Mouse (Mus musculus) limb, embryonic 14.5 days (tissue): Measurements from ENCODE around the gene Sumf1. TPM values are rescaled to one million over a fixed set of nuclear protein-coding genes. Genes with fewer than 3 reads are reported as not detected.

Experiments
- ATAC-seq: fragments of 200-750 bp; cut with Nextera tagmentation; 2 replicates; pipeline ENCODE4 v1.8.0; 2017; ENCODE audit warnings: low read depth, moderate number of reproducible peaks, moderate TSS enrichment; ENCODE audit not compliant: low FRiP score
- DNase-seq: peaks from one replicate; pipeline ENCODE4 v3.0.0-alpha.2; 2015; ENCODE audit warnings: low spot score
- H3K27ac ChIP-seq: fragments of 300-500 bp; sonication (generic); replicated peaks from 2 replicates; pipeline ENCODE4 v1.5.1; 2014; ENCODE audit warnings: low read depth, mild to moderate bottlenecking, low read length, moderate library complexity, mixed read lengths
- H3K27me3 ChIP-seq: fragments of 300-500 bp; sonication (generic); 2 replicates; pipeline ENCODE4 v1.6.1; 2014; ENCODE audit warnings: low read length, mixed read lengths; ENCODE audit not compliant: control insufficient read depth, insufficient read depth
- H3K36me3 ChIP-seq: fragments of 300-500 bp; sonication (generic); 2 replicates; pipeline ENCODE4 v1.6.1; 2014; ENCODE audit warnings: mild to moderate bottlenecking, low read length, moderate library complexity, mixed read lengths; ENCODE audit not compliant: control insufficient read depth, insufficient read depth
- H3K4me1 ChIP-seq: fragments of 300-500 bp; sonication (generic); 2 replicates; pipeline ENCODE4 v1.6.1; 2014; ENCODE audit warnings: antibody characterized with exemption, low read length, mixed read lengths; ENCODE audit not compliant: control insufficient read depth, insufficient read depth
- H3K4me2 ChIP-seq: fragments of 300-500 bp; sonication (generic); replicated peaks from 2 replicates; pipeline ENCODE4 v1.6.1; 2014; ENCODE audit warnings: low read depth, mild to moderate bottlenecking, low read length, moderate library complexity; ENCODE audit not compliant: severe bottlenecking
- H3K4me3 ChIP-seq: fragments of 300-500 bp; sonication (generic); replicated peaks from 2 replicates; pipeline ENCODE4 v1.5.1; 2014; ENCODE audit warnings: low read length
- H3K9ac ChIP-seq: fragments of 300-500 bp; sonication (generic); 2 replicates; pipeline ENCODE4 v1.6.1; 2014; ENCODE audit warnings: mild to moderate bottlenecking, low read depth, low read length, moderate library complexity; ENCODE audit not compliant: severe bottlenecking
- H3K9me3 ChIP-seq: fragments of 300-500 bp; sonication (generic); 2 replicates; pipeline ENCODE4 v1.6.1; 2016; ENCODE audit warnings: low read length; ENCODE audit not compliant: control insufficient read depth
- POLR2A ChIP-seq: fragments of 200-500 bp; IDR thresholded peaks from 2 replicates; pipeline ENCODE4 v1.8.0; 2012; ENCODE audit warnings: inconsistent platforms, mild to moderate bottlenecking, moderate library complexity, borderline replicate concordance; ENCODE audit not compliant: insufficient read depth, insufficient read length; ENCODE audit errors: extremely low read depth
- WGBS: fragments of 180-500 bp; shearing (Covaris S2); extraction: QIAGEN DNeasy Blood & Tissue Kit; methylation state at CpG from one replicate; pipeline ENCODE4 v1.1.7; 2014; 5-methylcytosine and 5-hydroxymethylcytosine counted together
- polyA plus RNA-seq, 2 experiments: library from polyadenylated mRNA; depleted of rRNA in 1 of 2; stranded (reverse) in 1 of 2; unstranded in 1 of 2; fragments of >200 nt; fragmentation: Nextera tagmentation in 1 of 2; extraction: Ambion mirVana in 1 of 2; gene quantifications; 2 replicates each; pipeline versions ENCODE4 v1.2.1 to v1.2.3; 2012 to 2014

Sumf1 gene
- polyA plus RNA-seq (2012; rRNA removed) (18.7 and 18.8 TPM in 2 replicates), polyA plus RNA-seq (2014; fragmentation: Nextera tagmentation; extraction: Ambion mirVana) (26.7 and 27.8 TPM in 2 replicates)

DNA sequence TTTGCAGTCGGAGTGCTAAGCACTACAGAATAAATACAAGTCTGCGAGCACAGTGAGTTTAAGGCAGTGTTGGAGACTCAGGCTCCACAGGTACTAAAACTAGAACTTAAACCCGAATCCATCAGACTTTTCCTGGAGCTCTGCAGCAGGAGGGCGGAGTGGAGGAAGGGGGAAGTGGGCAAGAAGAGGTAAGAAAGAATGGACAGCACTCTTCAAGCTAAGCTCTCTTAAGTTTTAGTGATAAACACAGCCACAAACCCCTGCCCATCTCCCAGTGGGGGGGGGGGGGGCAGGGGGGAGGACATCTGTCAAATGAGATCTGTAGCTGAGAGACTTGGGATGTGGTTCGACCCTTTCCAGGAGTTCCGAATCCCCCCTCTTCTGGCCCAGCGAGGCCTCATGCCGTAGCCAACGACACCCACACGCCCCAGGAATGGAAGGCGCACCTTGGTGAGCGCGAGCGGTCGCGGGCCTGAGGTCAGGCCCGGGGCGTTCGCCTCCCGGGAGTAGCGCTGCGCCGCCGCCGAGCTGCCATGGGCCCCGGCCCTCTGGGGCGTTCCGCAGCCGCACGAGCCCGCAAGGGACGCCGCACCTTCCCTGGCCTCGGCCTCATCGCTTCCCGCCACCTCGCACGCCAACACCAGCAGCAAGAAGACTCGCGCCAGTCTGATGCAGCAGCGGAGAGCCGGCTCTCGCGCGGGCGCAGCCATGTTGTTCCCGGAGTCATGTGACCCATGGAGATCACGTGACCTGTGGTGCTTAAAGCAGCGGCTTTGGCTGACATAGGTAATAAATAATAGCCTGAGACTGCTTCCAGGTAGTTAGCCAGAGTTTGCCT lies at the start of gene Sumf1:
TSS of gene Sumf1 (minus strand) at position 736 of the 838 bp plus-strand sequence.
- Histone ChIP-seq H3K4me1 (peaks cover 6% of the 10 kb centered on the region), H3K27ac (no peak within 1 kb of the TSS), H3K4me3 (peak within 1 kb of the TSS; percentile 84), H3K27me3 (no peaks in the 10 kb centered on the region), H3K9ac (peak within 1 kb of the TSS; percentile 78), H3K9me3 (no peaks in the 10 kb centered on the region), H3K4me2 (peak within 1 kb of the TSS; percentile 85), H3K36me3 (no peaks in the 10 kb centered on the region)
- 4% methylated on average over 46 of the region's 49 CpGs for WGBS
- DNase-seq (peak; percentile 95), ATAC-seq (peak; percentile 97)
- TF ChIP-seq POLR2A: 0 out of 2 replicates have a peak, but pooled peaks have one; percentile 37

DNA sequence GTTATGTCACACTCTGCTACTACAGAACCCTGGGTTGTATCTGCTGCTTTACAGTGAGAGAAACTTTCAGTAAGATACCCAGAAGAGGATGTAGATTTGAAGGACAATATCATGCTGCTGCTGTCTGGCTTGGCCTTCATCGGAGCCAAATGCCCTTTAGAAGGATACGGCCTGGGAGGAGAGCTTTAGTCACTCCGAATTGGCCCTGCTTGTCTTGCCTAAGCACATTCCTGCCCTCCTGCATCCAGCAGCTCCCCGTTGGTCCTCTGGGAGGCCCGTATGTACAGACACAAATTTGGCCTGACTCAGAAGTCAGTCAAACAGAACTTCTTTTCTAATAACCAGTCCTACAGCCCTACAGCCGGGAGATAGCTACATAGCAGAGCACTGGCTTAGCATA lies 49.2 kb upstream of the Sumf1 start:
- no peaks in the 10 kb centered on the region for H3K27me3 ChIP-seq
- H3K27ac ChIP-seq: no peak overlapping the region
- ATAC-seq (no peak), DNase-seq (no peak)
- no peak overlapping the region for H3K4me2 ChIP-seq
- peaks cover 43% of the 10 kb centered on the region for H3K4me1 ChIP-seq
- no peak overlapping the region for H3K9ac ChIP-seq
- no peaks in the 10 kb centered on the region for H3K9me3 ChIP-seq
- no peaks in the 10 kb centered on the region for H3K36me3 ChIP-seq
- H3K4me3 ChIP-seq: no peak overlapping the region
- 74% methylated on average over 6 of the region's 6 CpGs for WGBS
- no peak for TF ChIP-seq POLR2A

DNA sequence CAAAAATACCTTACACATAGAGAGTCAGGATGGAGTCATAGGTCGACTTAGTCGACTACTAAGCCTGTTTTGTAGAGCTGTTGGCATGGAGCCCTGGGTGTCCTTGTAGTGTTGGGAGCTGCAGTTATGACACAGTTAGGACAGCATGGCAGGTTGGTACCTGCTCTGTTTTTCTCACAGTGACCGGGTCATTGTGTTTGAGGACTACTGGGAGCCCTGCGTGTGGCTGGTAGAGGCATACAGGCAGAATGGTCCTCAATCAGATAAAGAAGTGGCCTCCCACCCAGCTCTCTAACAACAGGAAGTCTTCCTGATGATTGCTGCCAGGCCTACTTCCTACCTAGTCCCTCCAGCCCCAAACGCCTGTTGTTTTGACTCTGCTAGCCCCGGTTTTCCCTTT lies 47.7 kb upstream of the Sumf1 start:
- 31% methylated on average over 6 of the region's 6 CpGs for WGBS
- H3K4me1 ChIP-seq: peaks cover 33% of the 10 kb centered on the region
- ATAC-seq (no peak), DNase-seq (no peak)
- no peak overlapping the region for H3K27ac ChIP-seq
- no peak for TF ChIP-seq POLR2A
- no peak overlapping the region for H3K4me3 ChIP-seq
- H3K9me3 ChIP-seq: no peaks in the 10 kb centered on the region
- H3K4me2 ChIP-seq: no peak overlapping the region
- no peak overlapping the region for H3K9ac ChIP-seq
- H3K27me3 ChIP-seq: no peaks in the 10 kb centered on the region
- H3K36me3 ChIP-seq: no peaks in the 10 kb centered on the region

DNA sequence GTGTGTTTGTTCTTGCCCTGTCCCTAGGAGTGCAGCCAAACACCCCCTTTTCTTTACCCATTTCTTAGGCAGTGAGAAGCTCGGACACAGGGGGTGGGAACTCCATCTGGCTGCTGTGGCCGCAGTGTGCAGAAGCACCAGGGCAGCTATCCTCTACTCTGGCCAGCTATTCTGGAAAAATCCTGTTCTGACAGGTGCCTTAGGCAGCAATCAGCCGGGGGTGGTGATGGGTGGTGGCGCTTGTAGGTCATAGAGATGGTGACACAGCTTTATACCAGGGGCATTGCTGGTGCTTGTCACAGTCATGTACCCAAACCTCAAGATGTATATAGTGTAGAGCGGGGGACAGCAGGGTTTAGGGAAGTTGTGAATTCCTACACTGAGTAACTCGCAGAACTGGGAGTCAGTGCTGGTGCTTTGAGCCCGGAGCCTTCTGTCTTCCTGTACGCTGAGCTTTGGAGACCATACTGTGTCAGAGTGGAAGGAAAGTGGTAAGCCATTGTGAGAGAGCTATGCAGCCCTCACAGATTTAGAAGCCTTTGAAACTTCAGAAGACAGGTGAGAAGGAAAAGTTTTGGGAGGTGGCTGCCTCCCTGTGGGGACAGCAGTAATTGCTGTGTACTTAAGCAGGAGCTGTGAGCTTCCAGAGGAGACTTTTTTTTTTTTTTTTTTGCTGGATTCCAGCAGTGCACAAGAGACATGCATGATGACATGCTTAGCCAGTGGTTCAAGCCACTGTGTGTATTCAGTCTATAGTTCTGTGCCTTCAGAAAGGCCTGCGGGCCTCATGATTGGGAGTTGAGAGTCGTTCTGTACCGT lies 46.7 kb upstream of the Sumf1 start:
- H3K36me3 ChIP-seq: no peaks in the 10 kb centered on the region
- ATAC-seq: no peak
- no peak overlapping the region for H3K4me2 ChIP-seq
- H3K27ac ChIP-seq: no peak overlapping the region
- H3K27me3 ChIP-seq: no peaks in the 10 kb centered on the region
- 73% methylated on average over 11 of the region's 11 CpGs for WGBS
- no peaks in the 10 kb centered on the region for H3K9me3 ChIP-seq
- no peak for TF ChIP-seq POLR2A
- no peak overlapping the region for H3K9ac ChIP-seq
- H3K4me1 ChIP-seq: peaks cover 25% of the 10 kb centered on the region
- no peak for DNase-seq
- H3K4me3 ChIP-seq: no peak overlapping the region

DNA sequence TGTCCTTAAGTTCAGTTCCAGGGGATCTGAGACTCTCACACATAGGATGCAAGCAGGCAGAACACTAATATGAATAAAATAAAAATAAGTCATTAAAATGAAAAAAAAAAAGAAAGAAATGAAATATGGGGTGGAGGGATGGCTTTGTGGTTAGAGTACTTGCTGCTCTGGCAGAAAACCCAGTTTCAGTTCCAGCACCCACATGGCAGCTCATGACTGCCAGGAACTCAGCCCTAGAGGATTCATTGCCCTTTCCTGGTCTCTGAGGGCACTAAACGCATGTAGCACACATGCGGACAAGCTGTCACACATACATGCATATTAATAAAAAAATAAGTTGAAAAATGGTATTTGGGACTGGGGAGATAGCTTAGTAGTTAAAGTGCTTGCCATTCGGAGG lies 45.2 kb upstream of the Sumf1 start:
- H3K9me3 ChIP-seq: no peaks in the 10 kb centered on the region
- H3K4me1 ChIP-seq: peaks cover 10% of the 10 kb centered on the region
- H3K4me3 ChIP-seq: no peak overlapping the region
- no peak overlapping the region for H3K27ac ChIP-seq
- ATAC-seq (no peak), DNase-seq (no peak)
- H3K27me3 ChIP-seq: no peaks in the 10 kb centered on the region
- H3K4me2 ChIP-seq: no peak overlapping the region
- no peak overlapping the region for H3K9ac ChIP-seq
- no peak for TF ChIP-seq POLR2A
- WGBS: 94% methylated on average over 3 of the region's 3 CpGs
- H3K36me3 ChIP-seq: no peaks in the 10 kb centered on the region
